Comparison of ENCODE assay signal across 18 mouse cellular contexts in the genomic region with DNA sequence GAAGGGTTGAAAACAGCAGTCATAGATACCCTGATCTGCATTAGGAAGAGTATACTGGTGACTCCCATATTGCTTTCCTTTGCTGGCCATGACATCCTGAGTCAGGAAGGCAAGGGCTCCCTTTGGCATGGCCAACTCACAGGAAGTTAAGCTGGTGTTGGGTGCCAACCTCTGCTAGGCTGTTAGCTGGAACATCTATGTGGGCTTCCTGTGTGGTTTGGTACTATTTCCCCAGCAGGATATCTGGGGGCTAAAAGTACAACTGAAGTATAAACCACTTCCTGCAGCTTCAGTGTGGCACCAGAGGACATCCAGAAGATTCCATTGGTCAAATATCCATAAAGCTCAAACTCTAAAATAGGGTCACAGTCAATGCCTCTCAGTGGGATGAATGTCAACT.
DNase-seq lines count a peak whose midpoint lies in the region; ATAC-seq and TF ChIP-seq lines count a peak whose summit lies in the region.
"Had no signal": no experiment of that assay in that cellular context is flagged by ENCODE, and none has a peak within 500 bp of the region (broad histone marks: within the 10 kb centered on the region; RNA-seq: fewer than 3 reads in every experiment).

No protein-coding gene starts in this region.

- H3K27ac ChIP-seq in spleen, adult 2 months (ENCODE audit: insufficient read depth, low read length), result no peak overlapping the region
- H3K27ac ChIP-seq: forebrain, embryonic 15.5 days; hindbrain, postnatal 0 days; left cerebral cortex, adult 2 months; limb, embryonic 13.5 days; macrophage had no signal

- H3K4me1 ChIP-seq in spleen, adult 2 months (ENCODE audit: control insufficient read depth, insufficient read depth, insufficient read length), result peaks cover 12% of the 10 kb centered on the region; the same call in 1 of the 2 replicates
- H3K4me1 ChIP-seq: forebrain, embryonic 15.5 days; limb, embryonic 13.5 days had no signal

- H3K36me3 ChIP-seq in spleen, adult 2 months (ENCODE audit: control insufficient read depth, insufficient read depth, low read length), result no peaks in the 10 kb centered on the region
- H3K36me3 ChIP-seq: forebrain, embryonic 15.5 days; limb, embryonic 13.5 days had no signal

- ATAC-seq in neutrophil, adult 5-6 weeks (ENCODE audit: extremely low read depth, insufficient number of reproducible peaks, low FRiP score, poor library complexity, severe bottlenecking), result peak; percentile 61; the same call in 1 of the 2 replicates
- ATAC-seq in erythroblast, adult 5-6 weeks (replicated peaks; ENCODE audit: low FRiP score, poor library complexity, severe bottlenecking), result no peak
- ATAC-seq: forebrain, embryonic 15.5 days; hindbrain, postnatal 0 days; liver, postnatal 0 days had no signal

- TF ChIP-seq POLR2A in spleen, adult 2 months (IDR thresholded peaks at IDR 0.05; ENCODE audit: low read depth, low read length), result no peak

- peak; percentile 37 to 41 for DNase-seq in spleen, adult 2 months (ENCODE audit: low read depth in 1 of 2, low spot score in 2 of 2)
- no peak for DNase-seq in spleen, postnatal 4 days (ENCODE audit: low spot score in 2 of 2)
- DNase-seq in induced T-regulatory cell, adult 2 months (ENCODE audit: low read depth), result peak; percentile 73
- DNase-seq in thymus, postnatal 4 days, result peak; percentile 15
- DNase-seq in left cerebral cortex, adult 11 months (ENCODE audit: low spot score), result no peak
- DNase-seq in testis, postnatal 10 days (ENCODE audit: low spot score), result no peak
- DNase-seq: adrenal gland, postnatal 14 days; cerebellum, adult 8-10 months; embryo, embryonic 11 days; heart, postnatal 10 days; liver, postnatal 0 days had no signal

- TF ChIP-seq CTCF in spleen, adult 2 months (IDR thresholded peaks at IDR 0.05; ENCODE audit: extremely low read depth, insufficient read depth, insufficient read length, insufficient replicate concordance), result no peak

- H3K27me3 ChIP-seq in spleen, adult 2 months (ENCODE audit: control insufficient read depth, insufficient read depth, low read length), result no peaks in the 10 kb centered on the region
- H3K27me3 ChIP-seq: forebrain, embryonic 15.5 days; limb, embryonic 13.5 days had no signal

- no peak overlapping the region for H3K4me3 ChIP-seq in spleen, adult 2 months (ENCODE audit: extremely low read depth, insufficient read depth, insufficient read length)
- H3K4me3 ChIP-seq: forebrain, embryonic 15.5 days; left cerebral cortex, adult 2 months; limb, embryonic 13.5 days had no signal

Comparison
In these comparisons a context has a peak if more than half of its experiments do, and no peak if none do; other contexts are left out.
1. DNase-seq: peak in spleen, adult 2 months (2 of 2), induced T-regulatory cell, adult 2 months (single experiment) and thymus, postnatal 4 days (single experiment); none in spleen, postnatal 4 days (0 of 2), left cerebral cortex, adult 11 months (single experiment) and testis, postnatal 10 days (single experiment).